Mouse (Mus musculus) kidney, embryonic 14.5 days (tissue): ENCODE measurements around the gene Clpsl2. TPM values are rescaled to one million over a fixed set of nuclear protein-coding genes. Genes with fewer than 3 reads are reported as not detected.

Experiments used
- ATAC-seq: fragments of 200-750 bp; cut with Nextera tagmentation; 2 replicates; pipeline ENCODE4 v1.8.0; 2017; ENCODE audit warnings: moderate number of reproducible peaks, mild to moderate bottlenecking, moderate TSS enrichment, moderate library complexity; ENCODE audit not compliant: low FRiP score, low TSS enrichment
- H3K27ac ChIP-seq: fragments of 300-500 bp; sonication (generic); 2 replicates; pipeline ENCODE4 v1.5.1; 2014; ENCODE audit warnings: low read depth, mild to moderate bottlenecking, low read length, moderate library complexity, mixed read lengths
- H3K27me3 ChIP-seq: fragments of 300-500 bp; sonication (generic); 2 replicates; pipeline ENCODE4 v1.6.1; 2014; ENCODE audit warnings: mild to moderate bottlenecking, low read length; ENCODE audit not compliant: control insufficient read depth, insufficient read depth
- H3K36me3 ChIP-seq: fragments of 300-500 bp; sonication (generic); 2 replicates; pipeline ENCODE4 v1.6.1; 2014; ENCODE audit warnings: low read length, mixed read lengths; ENCODE audit not compliant: control insufficient read depth, insufficient read depth
- H3K4me1 ChIP-seq: fragments of 300-500 bp; sonication (generic); 2 replicates; pipeline ENCODE4 v1.6.1; 2014; ENCODE audit warnings: low read length, mixed read lengths; ENCODE audit not compliant: control insufficient read depth, insufficient read depth
- H3K4me2 ChIP-seq: fragments of 300-500 bp; sonication (generic); replicated peaks from 2 replicates; pipeline ENCODE4 v1.6.1; 2014; ENCODE audit warnings: low read depth, mild to moderate bottlenecking, low read length
- H3K4me3 ChIP-seq: fragments of 300-500 bp; sonication (generic); 2 replicates; pipeline ENCODE4 v1.5.1; 2014; ENCODE audit warnings: mild to moderate bottlenecking, low read length
- H3K9ac ChIP-seq: fragments of 300-500 bp; sonication (generic); 2 replicates; pipeline ENCODE4 v1.6.1; 2014; ENCODE audit warnings: low read depth, mild to moderate bottlenecking, low read length, moderate library complexity
- H3K9me3 ChIP-seq: fragments of 300-500 bp; sonication (generic); 2 replicates; pipeline ENCODE4 v1.6.1; 2016; ENCODE audit warnings: low read length; ENCODE audit not compliant: control insufficient read depth
- WGBS: fragments of 180-500 bp; shearing (Covaris S2); extraction: QIAGEN DNeasy Blood & Tissue Kit; methylation state at CpG from one replicate; pipeline ENCODE4 v1.1.7; 2014; 5-methylcytosine and 5-hydroxymethylcytosine counted together
- polyA plus RNA-seq: library from polyadenylated mRNA; unstranded; fragments of >200 nt; fragmentation: Nextera tagmentation; extraction: Ambion mirVana; gene quantifications from 2 replicates; pipeline ENCODE4 v1.2.1, GENCODE M21; 2014

The Clpsl2 gene
- polyA plus RNA-seq, 1 experiment from 2014 or later, result not detected

DNA sequence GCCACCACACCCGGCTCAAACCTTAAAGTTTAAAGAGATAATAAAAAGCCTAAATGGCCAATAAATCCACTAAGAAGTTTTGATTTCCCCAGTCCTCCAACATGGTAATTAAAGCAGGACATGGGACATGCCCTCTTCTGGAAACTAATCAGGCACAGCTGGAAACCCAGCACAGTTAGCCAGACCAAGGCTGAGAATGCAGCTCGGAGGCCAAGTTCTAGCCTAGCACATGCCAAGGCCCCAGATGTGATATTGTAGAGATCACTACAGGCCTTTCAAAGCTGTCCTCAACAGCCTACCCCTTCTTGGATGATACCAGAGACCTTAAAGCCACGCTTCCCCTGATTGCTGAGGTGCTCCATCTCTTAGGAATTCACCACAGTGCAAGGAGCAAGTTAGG lies 37.3 kb downstream of the Clpsl2 start:
- WGBS, result 71% methylated on average over 3 of the region's 3 CpGs
- H3K4me3 ChIP-seq, result no peak overlapping the region
- H3K4me2 ChIP-seq, result no peak overlapping the region
- no peaks in the 10 kb centered on the region for H3K9me3 ChIP-seq
- no peaks in the 10 kb centered on the region for H3K27me3 ChIP-seq
- no peak overlapping the region for H3K27ac ChIP-seq
- peaks cover 36% of the 10 kb centered on the region for H3K36me3 ChIP-seq
- no peak for ATAC-seq
- no peaks in the 10 kb centered on the region for H3K4me1 ChIP-seq
- H3K9ac ChIP-seq, result no peak overlapping the region

DNA sequence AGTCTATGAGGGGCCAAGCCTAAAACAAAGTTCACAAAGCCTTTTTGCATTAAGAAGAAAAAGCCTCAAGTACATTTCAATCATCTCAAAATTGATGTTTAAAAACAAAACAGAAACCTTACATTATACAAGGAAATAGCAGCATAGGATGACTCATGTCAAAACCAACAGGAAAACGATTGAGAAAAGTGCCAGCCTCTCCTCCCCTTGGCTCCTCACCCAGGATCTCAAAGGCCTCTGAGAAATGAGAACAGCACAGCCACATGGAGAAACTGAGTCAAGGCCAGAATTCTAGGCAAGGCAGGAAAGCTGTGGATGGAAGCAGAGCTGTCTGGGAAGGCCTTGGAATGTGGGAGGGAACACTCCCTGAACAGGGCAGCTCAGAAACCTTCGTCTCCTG lies 39.4 kb downstream of the Clpsl2 start:
- Histone ChIP-seq H3K4me3 (no peak overlapping the region), H3K4me2 (no peak overlapping the region), H3K27ac (peak overlapping the region; percentile 26; the same call in 1 of the 2 replicates), H3K4me1 (no peaks in the 10 kb centered on the region), H3K36me3 (peaks cover 56% of the 10 kb centered on the region), H3K9me3 (no peaks in the 10 kb centered on the region), H3K9ac (no peak overlapping the region), H3K27me3 (no peaks in the 10 kb centered on the region)
- ATAC-seq, result no peak
- WGBS, result 75% methylated on average over 2 of the region's 2 CpGs

DNA sequence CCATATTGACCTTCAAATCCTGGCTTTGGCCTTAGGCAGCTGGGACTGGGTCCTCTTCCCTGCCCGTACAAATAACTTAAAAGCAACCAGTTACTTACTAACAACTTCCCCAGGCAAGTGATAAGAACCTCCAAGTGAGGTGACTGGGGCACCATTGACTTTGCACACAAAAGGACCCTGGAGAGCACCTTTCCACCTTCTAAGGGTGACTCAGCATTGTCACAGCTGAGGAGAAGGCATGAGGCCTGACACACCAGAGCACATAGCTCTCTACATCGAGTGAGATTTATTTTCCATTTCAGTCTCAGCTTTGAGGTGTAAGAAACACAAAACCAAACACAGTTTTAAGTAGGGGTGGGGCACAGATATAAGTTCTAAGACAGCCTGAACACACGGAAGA lies 41.4 kb downstream of the Clpsl2 start:
- H3K27ac ChIP-seq, result no peak overlapping the region
- no peak overlapping the region for H3K9ac ChIP-seq
- 94% methylated on average over 3 of the region's 3 CpGs for WGBS
- no peaks in the 10 kb centered on the region for H3K27me3 ChIP-seq
- no peak overlapping the region for H3K4me3 ChIP-seq
- no peaks in the 10 kb centered on the region for H3K4me1 ChIP-seq
- peaks cover 70% of the 10 kb centered on the region for H3K36me3 ChIP-seq
- H3K4me2 ChIP-seq, result no peak overlapping the region
- ATAC-seq, result no peak
- H3K9me3 ChIP-seq, result no peaks in the 10 kb centered on the region

DNA sequence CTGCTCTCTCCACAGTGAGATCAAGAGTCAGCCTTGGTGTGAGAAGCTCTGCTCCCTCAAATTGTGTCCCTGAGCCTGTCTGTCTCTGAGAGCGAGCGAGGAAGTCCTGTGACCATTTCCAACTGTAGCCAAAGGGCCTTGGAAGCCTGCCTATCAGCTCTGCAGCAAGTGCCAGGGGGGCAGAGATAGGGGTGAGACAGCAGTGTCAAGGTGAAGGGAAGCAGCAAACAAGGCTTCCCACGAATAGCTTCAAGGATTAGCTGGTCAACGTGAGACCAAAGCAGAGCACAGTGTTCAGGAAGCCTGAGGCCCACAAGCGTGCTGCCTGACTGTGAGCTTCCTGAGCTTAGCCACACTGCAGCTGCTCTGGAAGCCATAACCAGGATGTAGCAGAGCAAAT lies 42.3 kb downstream of the Clpsl2 start:
- H3K36me3 ChIP-seq, result peaks cover 79% of the 10 kb centered on the region

DNA sequence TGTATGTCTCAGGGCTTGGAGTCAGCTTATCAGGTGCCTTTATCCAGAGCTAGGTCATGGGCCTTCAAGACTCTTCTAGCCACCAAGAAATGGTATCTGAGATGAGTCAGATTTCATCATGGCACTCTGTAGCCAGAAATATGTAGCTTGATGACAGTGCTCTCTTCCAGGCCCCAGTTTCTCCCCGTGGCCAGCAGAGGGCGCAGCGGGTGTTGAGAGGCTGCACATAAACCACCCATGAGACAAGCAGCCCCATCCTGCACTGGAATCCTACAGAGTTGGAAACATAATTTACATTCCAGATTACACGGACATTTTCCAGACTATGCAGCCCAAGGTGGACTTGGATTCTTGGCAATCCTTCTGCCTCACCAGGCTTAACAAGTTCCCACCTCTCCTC lies 43.8 kb downstream of the Clpsl2 start:
- Histone ChIP-seq H3K27me3 (no peaks in the 10 kb centered on the region), H3K9ac (no peak overlapping the region), H3K4me1 (no peaks in the 10 kb centered on the region), H3K9me3 (no peaks in the 10 kb centered on the region), H3K27ac (no peak overlapping the region), H3K4me3 (no peak overlapping the region), H3K36me3 (peaks cover 89% of the 10 kb centered on the region), H3K4me2 (no peak overlapping the region)
- WGBS, result 23% methylated on average over 4 of the region's 4 CpGs
- no peak for ATAC-seq

More for the DNA sequence above, 42.3 kb downstream of the Clpsl2 start:
- H3K9me3 ChIP-seq, result no peaks in the 10 kb centered on the region
- no peak overlapping the region for H3K4me2 ChIP-seq
- no peak overlapping the region for H3K9ac ChIP-seq
- no peaks in the 10 kb centered on the region for H3K27me3 ChIP-seq
- H3K4me3 ChIP-seq, result no peak overlapping the region
- WGBS, result 92% methylated on average over 5 of the region's 5 CpGs
- ATAC-seq, result no peak
- no peak overlapping the region for H3K27ac ChIP-seq
- H3K4me1 ChIP-seq, result no peaks in the 10 kb centered on the region

DNA sequence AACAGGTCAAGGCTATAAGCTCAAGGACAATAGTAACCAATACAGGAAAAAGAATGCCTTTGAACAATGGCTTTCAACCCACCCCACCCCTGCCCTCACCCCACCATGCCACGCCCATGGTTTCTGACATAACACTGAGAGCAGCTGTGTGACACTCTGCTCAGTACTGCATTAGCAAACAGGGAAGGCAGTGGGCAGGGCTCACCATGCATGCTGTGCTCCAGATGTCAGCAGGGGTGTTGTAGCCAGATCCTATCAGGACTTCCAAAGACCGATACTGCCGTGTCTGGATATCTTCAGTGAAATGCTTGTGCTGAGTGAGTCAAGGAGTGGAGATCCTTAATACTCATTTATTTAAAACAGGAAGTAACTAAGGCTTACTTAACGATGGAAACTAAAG lies 44.8 kb downstream of the Clpsl2 start:
- ATAC-seq, result 0 out of 2 replicates have a peak, but pooled peaks have one; percentile 24
- Histone ChIP-seq H3K4me2 (no peak overlapping the region), H3K9ac (no peak overlapping the region), H3K9me3 (no peaks in the 10 kb centered on the region), H3K27ac (no peak overlapping the region), H3K36me3 (peaks cover 88% of the 10 kb centered on the region), H3K4me3 (no peak overlapping the region), H3K4me1 (no peaks in the 10 kb centered on the region), H3K27me3 (no peaks in the 10 kb centered on the region)
- WGBS, result 72% methylated on average over 4 of the region's 4 CpGs

DNA sequence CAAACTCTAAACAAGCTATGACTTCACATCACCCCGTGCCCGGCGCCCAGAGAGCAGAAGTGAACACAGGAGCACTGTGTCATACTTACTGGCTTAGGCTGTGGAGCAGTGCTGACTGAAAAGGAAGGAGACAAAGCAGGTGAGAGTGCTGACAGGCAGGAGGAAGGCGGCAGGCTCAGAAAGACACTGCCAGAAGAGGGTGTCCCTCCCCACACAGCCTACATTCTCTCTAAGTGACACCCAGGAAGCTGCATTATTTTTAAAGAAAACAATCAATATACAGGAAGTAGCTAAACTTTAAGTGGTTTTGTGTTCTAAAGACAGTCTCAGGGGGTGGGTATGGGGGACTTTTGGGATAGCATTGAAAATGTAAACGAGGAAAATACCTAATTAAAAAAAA lies 51.6 kb downstream of the Clpsl2 start:
- peaks cover 91% of the 10 kb centered on the region for H3K36me3 ChIP-seq
- no peak overlapping the region for H3K9ac ChIP-seq
- no peak for ATAC-seq
- no peak overlapping the region for H3K4me3 ChIP-seq
- 92% methylated on average over 5 of the region's 5 CpGs for whole genome bisulfite sequencing
- H3K4me1 ChIP-seq, result no peaks in the 10 kb centered on the region
- H3K27ac ChIP-seq, result no peak overlapping the region
- H3K4me2 ChIP-seq, result no peak overlapping the region
- no peaks in the 10 kb centered on the region for H3K9me3 ChIP-seq
- no peaks in the 10 kb centered on the region for H3K27me3 ChIP-seq

DNA sequence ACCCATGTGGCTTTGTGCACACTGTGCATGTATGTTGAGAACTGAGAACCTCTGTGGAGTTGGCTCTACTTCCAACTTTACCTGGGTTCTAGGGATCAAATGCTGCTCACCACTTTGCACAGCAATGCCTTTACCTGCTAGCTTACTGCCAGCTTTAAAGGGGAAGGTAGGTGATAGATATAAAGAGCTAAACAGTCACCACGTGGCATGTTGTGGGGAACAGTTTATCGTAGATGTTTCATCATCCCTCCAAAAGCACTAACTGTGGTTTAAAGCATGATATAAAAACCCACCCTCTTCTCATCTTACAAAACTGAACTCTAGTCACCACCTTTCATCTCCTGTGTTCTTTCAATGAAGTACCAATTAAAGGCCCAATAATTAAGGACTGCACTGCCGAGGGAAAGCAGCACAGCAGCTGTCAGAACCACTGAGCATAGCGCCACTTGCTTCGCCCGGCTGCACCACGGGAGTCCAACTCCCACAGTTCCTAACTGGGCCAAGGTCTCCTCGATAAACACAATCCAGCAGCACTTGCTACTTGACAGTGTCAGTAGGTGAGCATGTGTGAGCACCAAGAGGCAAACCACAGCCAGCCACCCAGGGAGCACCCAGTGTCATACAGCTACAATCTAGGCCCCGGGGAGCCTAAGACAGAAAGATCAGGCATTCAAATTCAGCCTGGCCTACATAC lies 52.5 kb downstream of the Clpsl2 start:
- WGBS, result 72% methylated on average over 9 of the region's 9 CpGs
- no peak for ATAC-seq

More for the DNA sequence above, 52.5 kb downstream of the Clpsl2 start:
- H3K9me3 ChIP-seq, result no peaks in the 10 kb centered on the region
- H3K9ac ChIP-seq, result no peak overlapping the region
- no peak overlapping the region for H3K27ac ChIP-seq
- H3K4me2 ChIP-seq, result no peak overlapping the region
- no peaks in the 10 kb centered on the region for H3K27me3 ChIP-seq
- H3K36me3 ChIP-seq, result peaks cover 91% of the 10 kb centered on the region
- no peak overlapping the region for H3K4me3 ChIP-seq
- no peaks in the 10 kb centered on the region for H3K4me1 ChIP-seq
